Mouse (Mus musculus) forebrain, embryonic 13.5 days (tissue): ENCODE results near the gene Prrc2b. TPM values are rescaled to one million over a fixed set of nuclear protein-coding genes. Genes with fewer than 3 reads are reported as not detected.

Source experiments
- ATAC-seq: fragments of 200-750 bp; cut with Nextera tagmentation; 2 replicates; pipeline ENCODE4 v1.8.0; 2017
- H3K27ac ChIP-seq: fragments of 300-500 bp; sonication (generic); 2 replicates; pipeline ENCODE4 v1.5.1; 2015; ENCODE audit warnings: inconsistent platforms, mild to moderate bottlenecking, moderate library complexity
- H3K27me3 ChIP-seq: fragments of 300-500 bp; sonication (generic); 2 replicates; pipeline ENCODE4 v1.6.1; 2015; ENCODE audit warnings: mild to moderate bottlenecking, inconsistent platforms
- H3K36me3 ChIP-seq: fragments of 300-500 bp; sonication (generic); 2 replicates; pipeline ENCODE4 v1.6.1; 2015; ENCODE audit warnings: mild to moderate bottlenecking, inconsistent platforms; ENCODE audit not compliant: poor library complexity, severe bottlenecking
- H3K4me1 ChIP-seq: fragments of 300-500 bp; sonication (generic); 2 replicates; pipeline ENCODE4 v1.6.1; 2015; ENCODE audit warnings: inconsistent platforms
- H3K4me2 ChIP-seq: fragments of 300-500 bp; sonication (generic); 2 replicates; pipeline ENCODE4 v1.6.1; 2015; ENCODE audit warnings: inconsistent platforms, mild to moderate bottlenecking, moderate library complexity
- H3K4me3 ChIP-seq: fragments of 300-500 bp; sonication (generic); 2 replicates; pipeline ENCODE4 v1.5.1; 2015; ENCODE audit warnings: mild to moderate bottlenecking, inconsistent platforms
- H3K9ac ChIP-seq: fragments of 300-500 bp; sonication (generic); 2 replicates; pipeline ENCODE4 v1.6.1; 2015; ENCODE audit warnings: mild to moderate bottlenecking, inconsistent platforms
- H3K9me3 ChIP-seq: fragments of 300-500 bp; sonication (generic); replicated peaks from 2 replicates; pipeline ENCODE4 v1.6.1; 2016; ENCODE audit warnings: inconsistent platforms
- WGBS: fragments of 180-500 bp; shearing (Covaris S2); methylation state at CpG from one replicate; pipeline ENCODE4 v1.1.7; 2015; 5-methylcytosine and 5-hydroxymethylcytosine counted together
- polyA plus RNA-seq: library from polyadenylated mRNA; unstranded; fragments of >200 nt; fragmentation: Nextera tagmentation; extraction: Ambion mirVana; gene quantifications from 2 replicates; pipeline ENCODE4 v1.2.1, GENCODE M21; 2015

Prrc2b gene
- polyA plus RNA-seq, 1 experiment from 2014 or later, result 53.0 TPM

DNA sequence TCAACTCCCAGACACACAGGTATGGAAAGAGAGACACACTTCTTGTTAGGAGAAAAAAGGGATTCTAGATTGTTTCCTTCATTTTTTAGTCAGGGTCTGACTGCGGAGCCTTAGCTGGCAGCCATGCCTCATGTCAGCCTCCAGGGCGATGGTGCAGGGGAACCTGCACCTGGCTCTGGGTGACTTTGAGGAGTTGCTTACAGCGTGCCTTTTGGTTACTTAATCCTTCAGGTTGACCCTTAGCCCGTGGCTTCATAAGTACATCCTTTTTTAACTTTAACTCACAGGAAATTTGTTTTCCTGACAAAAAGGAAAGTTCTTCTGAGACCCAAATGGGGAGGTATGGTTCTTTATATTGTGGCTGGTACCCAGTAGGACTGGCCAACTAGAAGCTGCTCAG lies 92.1 kb downstream of the Prrc2b start:
- no peak overlapping the region for H3K27ac ChIP-seq
- H3K4me3 ChIP-seq, result no peak overlapping the region
- H3K4me2 ChIP-seq, result no peak overlapping the region
- H3K9ac ChIP-seq, result no peak overlapping the region
- H3K9me3 ChIP-seq, result no peaks in the 10 kb centered on the region
- WGBS, result 90% methylated on average over 4 of the region's 4 CpGs
- no peak for ATAC-seq
- H3K27me3 ChIP-seq, result no peaks in the 10 kb centered on the region
- peaks cover 62% of the 10 kb centered on the region for H3K36me3 ChIP-seq
- H3K4me1 ChIP-seq, result peaks cover 2% of the 10 kb centered on the region

DNA sequence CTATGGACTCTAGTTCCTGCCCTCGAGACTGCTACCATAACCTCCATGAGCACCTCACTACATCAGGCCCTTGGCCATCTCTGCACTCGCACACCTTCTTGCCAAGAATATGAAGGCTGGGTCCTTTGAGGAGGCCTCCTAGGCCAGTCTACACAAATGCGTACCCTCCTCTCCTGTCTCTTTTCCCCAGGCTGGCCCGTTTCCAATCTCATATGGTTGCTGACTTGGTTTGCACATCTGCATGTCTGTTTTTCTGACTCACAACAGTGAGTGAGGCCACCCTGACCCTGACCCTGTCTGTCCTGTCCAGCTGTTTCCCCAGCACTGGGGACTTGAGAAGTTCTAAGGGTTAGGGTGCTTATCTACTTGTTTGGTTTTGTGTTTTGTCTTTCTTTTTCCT lies 95.9 kb downstream of the Prrc2b start:
- H3K4me2 ChIP-seq, result no peak overlapping the region
- no peak for ATAC-seq
- no peak overlapping the region for H3K27ac ChIP-seq
- no peaks in the 10 kb centered on the region for H3K27me3 ChIP-seq
- H3K4me3 ChIP-seq, result no peak overlapping the region
- H3K9ac ChIP-seq, result no peak overlapping the region; the same call in 1 of the 2 replicates
- no peaks in the 10 kb centered on the region for H3K9me3 ChIP-seq
- WGBS, result 89% methylated on average over 4 of the region's 4 CpGs
- H3K4me1 ChIP-seq, result no peaks in the 10 kb centered on the region; the same call in 1 of the 2 replicates
- H3K36me3 ChIP-seq, result peaks cover 82% of the 10 kb centered on the region

DNA sequence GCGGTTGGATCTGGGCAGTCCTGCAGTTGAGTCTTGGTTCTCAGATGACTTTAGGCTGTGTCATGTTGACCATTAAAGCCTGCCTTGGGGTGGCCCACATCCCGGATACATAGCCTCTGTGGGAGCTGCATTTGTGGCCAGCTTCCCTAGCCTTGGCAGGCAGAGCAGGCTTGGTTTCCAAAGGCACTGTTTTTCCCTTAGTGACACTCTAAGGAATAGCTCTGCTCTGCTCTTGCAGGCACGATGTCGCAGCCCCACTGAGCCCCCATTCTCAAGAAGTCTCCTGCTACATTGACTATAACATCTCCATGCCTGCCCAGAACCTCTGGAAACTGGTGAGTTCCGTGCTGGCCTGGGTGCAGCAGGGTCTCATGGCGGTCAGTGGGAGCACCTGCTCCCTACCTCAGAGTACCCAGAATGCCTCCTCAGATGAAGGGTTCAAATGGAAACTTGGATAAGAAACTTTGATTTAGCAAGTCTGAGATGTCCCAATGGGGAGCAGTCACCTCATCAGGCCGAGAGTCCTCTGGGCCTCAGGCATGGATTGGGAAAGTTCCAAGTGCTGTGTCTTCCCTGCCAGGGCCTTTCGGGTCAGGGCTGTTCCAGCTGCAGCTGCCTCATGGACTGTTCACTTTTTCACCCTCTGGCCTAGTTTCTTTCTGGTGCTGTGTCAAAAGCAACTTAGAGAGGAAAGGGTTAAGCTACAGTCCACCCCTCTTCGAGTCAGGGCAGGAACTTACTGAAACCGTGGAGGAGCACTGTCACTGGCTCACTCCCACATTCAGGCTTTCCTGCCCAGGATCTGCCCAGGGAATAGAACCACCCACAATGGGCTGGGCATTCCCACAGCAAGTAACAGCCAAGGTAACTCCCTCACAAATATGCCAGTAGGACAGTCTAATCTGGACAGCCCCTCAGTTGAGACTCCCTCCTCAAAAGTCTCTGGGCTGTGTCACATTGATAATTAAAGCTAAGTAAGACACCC lies 97.8 kb downstream of the Prrc2b start:
- Histone ChIP-seq H3K4me2 (no peak overlapping the region), H3K36me3 (peaks cover 99% of the 10 kb centered on the region), H3K4me1 (no peaks in the 10 kb centered on the region; the same call in 1 of the 2 replicates), H3K9ac (no peak overlapping the region), H3K27me3 (no peaks in the 10 kb centered on the region), H3K9me3 (no peaks in the 10 kb centered on the region), H3K27ac (no peak overlapping the region), H3K4me3 (no peak overlapping the region)
- WGBS, result 80% methylated on average over 10 of the region's 10 CpGs
- ATAC-seq, result no peak

DNA sequence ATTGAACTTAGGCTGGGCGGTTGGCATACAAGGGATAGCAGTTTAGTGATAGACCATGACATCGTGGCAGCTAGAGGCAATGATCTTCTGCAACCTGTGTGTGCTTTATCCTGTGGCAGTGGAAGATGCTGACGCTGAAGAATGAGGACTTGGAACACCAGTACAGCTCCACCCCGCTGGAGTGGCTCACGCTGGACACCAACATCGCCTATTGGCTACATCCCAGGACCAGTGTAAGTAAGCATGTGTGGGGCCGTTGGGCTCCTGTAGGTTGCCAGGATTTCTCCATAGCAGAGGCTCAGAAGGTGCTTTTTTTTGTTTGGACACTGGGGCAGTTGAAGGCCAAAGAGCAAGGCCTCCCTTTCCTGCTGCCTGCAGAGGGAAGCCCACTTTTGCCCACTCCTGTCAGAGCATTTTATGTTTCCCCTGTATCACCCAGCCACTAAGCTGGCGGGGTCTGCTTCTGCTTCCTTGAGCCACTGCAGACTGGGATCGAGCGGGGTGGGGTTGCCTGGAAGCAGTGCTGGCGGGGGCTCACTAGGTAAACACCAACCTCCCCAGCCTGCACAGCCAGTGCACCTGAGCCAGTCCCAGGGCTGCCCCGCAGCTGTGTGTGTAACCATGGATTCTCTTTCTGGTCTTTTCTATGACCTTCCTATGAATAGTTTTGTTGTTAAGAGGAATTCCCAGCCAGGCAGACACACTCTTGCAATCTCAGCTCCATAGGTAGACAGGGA lies 101.1 kb downstream of the Prrc2b start:
- peaks cover 96% of the 10 kb centered on the region for H3K36me3 ChIP-seq
- no peak for ATAC-seq
- H3K9ac ChIP-seq, result no peak overlapping the region
- 91% methylated on average over 12 of the region's 12 CpGs for WGBS
- no peak overlapping the region for H3K4me3 ChIP-seq
- H3K27me3 ChIP-seq, result no peaks in the 10 kb centered on the region
- no peak overlapping the region for H3K27ac ChIP-seq
- no peak overlapping the region for H3K4me2 ChIP-seq
- H3K4me1 ChIP-seq, result no peaks in the 10 kb centered on the region
- no peaks in the 10 kb centered on the region for H3K9me3 ChIP-seq

DNA sequence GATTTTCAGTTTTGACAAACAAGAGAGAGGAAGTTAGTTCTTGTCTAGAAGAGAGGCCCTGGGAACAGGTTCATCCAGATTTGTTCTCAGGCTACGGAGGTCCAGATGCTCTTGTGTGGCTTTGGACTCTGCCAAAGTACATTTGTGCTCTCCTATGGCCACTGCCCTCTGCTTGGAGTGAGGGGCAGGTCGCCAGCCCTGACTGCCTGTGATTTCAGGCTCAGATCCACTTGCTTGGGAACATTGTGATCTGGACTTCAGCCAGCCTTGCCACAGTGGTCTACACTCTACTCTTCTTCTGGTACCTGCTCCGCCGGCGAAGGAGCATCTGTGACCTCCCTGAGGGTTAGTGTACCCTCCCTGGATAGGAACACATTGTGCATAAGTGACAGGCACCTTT lies 101.8 kb downstream of the Prrc2b start:
- no peak for ATAC-seq
- Histone ChIP-seq H3K27me3 (no peaks in the 10 kb centered on the region), H3K36me3 (peaks cover 96% of the 10 kb centered on the region), H3K9me3 (no peaks in the 10 kb centered on the region), H3K4me2 (no peak overlapping the region), H3K4me3 (no peak overlapping the region), H3K9ac (no peak overlapping the region), H3K27ac (no peak overlapping the region), H3K4me1 (no peaks in the 10 kb centered on the region)
- 92% methylated on average over 5 of the region's 5 CpGs for WGBS

DNA sequence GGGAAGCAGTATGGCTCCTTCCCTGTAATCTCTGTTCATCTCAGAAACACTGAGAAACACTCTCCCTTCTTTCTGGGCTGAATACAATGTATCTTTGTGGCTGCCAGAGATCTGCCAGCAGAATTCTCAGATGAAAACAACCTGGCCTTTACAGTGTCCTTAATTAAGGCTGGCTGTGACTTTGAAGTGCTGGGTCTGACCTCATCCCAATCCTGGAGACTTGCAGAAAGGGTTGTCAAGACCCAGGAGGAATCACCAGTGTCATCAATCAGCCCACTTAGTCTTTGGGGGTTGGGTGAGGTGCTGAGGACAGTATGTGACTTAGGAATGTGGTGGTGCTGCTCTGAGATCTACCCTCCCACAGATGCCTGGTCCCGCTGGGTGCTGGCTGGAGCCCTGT lies 102.5 kb downstream of the Prrc2b start:
- no peaks in the 10 kb centered on the region for H3K27me3 ChIP-seq
- no peak overlapping the region for H3K27ac ChIP-seq
- no peak overlapping the region for H3K4me3 ChIP-seq
- peaks cover under 1% of the 10 kb centered on the region; the same call in 1 of the 2 replicates for H3K4me1 ChIP-seq
- WGBS, result 88% methylated on average over 1 of the region's 1 CpGs
- no peaks in the 10 kb centered on the region for H3K9me3 ChIP-seq
- no peak overlapping the region for H3K4me2 ChIP-seq
- no peak for ATAC-seq
- H3K36me3 ChIP-seq, result peaks cover 96% of the 10 kb centered on the region
- H3K9ac ChIP-seq, result no peak overlapping the region

DNA sequence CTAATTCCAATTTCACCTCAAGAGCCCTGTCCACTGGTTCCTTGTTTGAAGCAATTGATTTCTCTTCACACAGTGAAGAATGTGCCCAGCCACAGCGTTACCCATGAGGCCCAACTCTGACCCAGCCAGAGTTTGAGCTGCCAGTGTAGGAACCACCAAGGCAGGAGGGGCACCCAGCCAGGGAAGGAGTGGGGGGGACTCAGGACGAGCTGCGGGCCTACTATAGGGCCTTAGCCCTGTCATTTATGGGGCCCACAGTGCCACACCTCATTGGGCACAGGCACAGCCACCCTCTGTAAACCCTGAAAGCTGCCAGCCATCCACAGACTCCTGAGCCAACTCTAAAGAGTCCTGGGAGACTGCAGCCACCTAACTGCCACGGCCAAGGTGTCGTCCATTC lies 103.7 kb downstream of the Prrc2b start:
- H3K27ac ChIP-seq, result no peak overlapping the region
- H3K4me1 ChIP-seq, result peaks cover 12% of the 10 kb centered on the region
- no peak for ATAC-seq
- H3K9ac ChIP-seq, result no peak overlapping the region
- H3K4me3 ChIP-seq, result no peak overlapping the region
- 90% methylated on average over 5 of the region's 5 CpGs for WGBS
- H3K4me2 ChIP-seq, result no peak overlapping the region
- H3K9me3 ChIP-seq, result no peaks in the 10 kb centered on the region
- peaks cover 85% of the 10 kb centered on the region for H3K36me3 ChIP-seq
- H3K27me3 ChIP-seq, result no peaks in the 10 kb centered on the region

DNA sequence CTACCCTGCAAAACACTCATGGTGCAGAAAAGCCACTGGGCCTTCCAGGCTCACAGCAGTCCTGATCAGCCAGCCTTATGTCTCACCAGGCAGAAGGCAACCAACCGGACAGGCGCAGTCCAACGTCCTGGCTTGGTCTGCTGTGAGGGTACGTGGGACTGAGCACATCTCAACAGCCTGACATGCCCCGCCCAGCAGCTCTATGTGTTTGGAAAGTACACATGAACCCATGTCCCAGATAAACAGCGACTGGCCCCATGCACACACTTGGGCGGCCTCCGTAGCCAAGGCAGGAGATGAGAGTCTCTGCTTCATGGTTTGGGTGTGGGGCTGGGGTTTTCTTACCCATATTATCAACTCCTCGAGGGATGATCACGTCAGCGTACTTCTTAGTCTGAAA lies 105.4 kb downstream of the Prrc2b start:
- Histone ChIP-seq H3K4me2 (no peak overlapping the region), H3K36me3 (peaks cover 68% of the 10 kb centered on the region), H3K4me1 (peaks cover 17% of the 10 kb centered on the region), H3K9ac (no peak overlapping the region), H3K9me3 (no peaks in the 10 kb centered on the region), H3K4me3 (no peak overlapping the region), H3K27me3 (no peaks in the 10 kb centered on the region), H3K27ac (no peak overlapping the region)
- ATAC-seq, result no peak
- 93% methylated on average over 11 of the region's 11 CpGs for WGBS

DNA sequence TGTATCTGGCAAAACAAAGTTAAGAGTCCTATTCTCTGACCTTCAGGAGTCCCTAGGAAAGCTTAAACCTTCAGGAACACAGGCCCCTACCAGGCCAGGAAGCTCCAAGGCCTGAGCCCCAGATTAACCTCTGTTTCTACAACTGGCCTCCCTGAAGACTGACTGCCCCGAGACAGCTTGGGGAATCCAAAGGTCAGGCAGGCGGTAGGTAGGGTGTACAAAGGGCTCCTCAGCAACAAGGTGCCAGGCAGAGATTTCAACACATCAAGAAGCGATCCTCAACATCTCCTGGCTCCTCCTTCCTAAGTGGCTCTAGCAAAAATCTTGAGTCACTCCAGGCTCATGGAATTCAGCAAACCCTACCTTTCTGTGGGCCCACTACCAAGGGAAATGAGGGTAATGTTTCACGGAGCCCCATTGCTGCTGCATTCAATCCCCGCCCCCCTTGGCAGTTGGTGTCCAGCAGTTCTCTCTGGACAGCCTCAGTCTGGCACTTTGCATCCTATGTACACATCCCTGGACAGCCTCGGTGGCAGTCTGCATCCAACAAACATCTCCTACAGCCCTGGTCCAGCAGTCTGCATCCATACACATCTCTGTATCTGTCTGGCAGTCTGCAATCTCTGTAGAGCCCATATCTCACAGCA lies 108.1 kb downstream of the Prrc2b start:
- Histone ChIP-seq H3K9ac (peak overlapping the region; percentile 84), H3K4me3 (peak overlapping the region; percentile 86), H3K27me3 (no peaks in the 10 kb centered on the region), H3K4me2 (peak overlapping the region; percentile 87), H3K27ac (no peak overlapping the region), H3K9me3 (no peaks in the 10 kb centered on the region), H3K4me1 (peaks cover 17% of the 10 kb centered on the region), H3K36me3 (peaks cover 40% of the 10 kb centered on the region)
- no peak for ATAC-seq
- WGBS, result 56% methylated on average over 6 of the region's 6 CpGs

DNA sequence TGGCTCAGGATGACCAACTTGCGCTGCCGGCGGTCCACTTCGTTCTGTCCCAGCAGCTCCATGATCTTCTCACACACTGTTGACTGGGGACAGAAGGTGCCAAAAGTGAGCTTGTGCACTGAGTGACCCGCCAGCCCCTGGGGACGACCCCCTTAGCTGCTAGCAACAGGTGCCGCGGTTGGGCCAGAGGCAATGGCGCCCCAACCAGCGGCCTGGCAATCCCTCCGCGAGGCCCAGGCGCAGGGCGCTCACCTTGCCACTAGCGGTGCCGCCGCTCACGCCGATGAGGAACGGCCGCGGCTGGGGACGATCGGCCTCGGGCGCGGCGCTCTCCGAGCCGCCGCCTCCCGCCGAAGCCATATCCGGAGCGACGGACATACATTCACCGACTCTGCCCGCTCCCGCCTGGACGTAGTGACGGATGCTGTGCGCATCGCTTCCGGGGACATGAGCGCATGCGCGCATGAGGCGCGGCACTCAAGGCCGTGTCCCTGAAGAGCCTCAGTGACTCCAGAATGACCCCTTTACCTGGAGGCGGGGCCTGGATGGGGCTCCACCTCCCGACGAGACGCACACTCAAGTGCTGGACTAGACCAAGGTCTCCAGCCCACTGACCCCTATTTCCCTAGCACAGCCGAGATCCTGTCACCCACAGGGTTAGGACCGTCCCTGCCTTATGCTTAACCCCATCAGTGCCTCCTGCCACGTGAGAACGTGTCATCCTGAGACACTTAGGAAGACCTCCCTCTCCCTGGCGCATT lies 109.0 kb downstream of the Prrc2b start, which contains the start of gene Uck1:
TSS of gene Uck1 (minus strand) at position 503 of the 761 bp plus-strand sequence.
- H3K9me3 ChIP-seq, result no peaks in the 10 kb centered on the region
- H3K4me1 ChIP-seq, result peaks cover 17% of the 10 kb centered on the region
- peaks cover 32% of the 10 kb centered on the region for H3K36me3 ChIP-seq
- H3K9ac ChIP-seq, result peak within 1 kb of the TSS; percentile 84
- peak within 1 kb of the TSS; percentile 32; the same call in 1 of the 2 replicates for H3K27ac ChIP-seq
- no peaks in the 10 kb centered on the region for H3K27me3 ChIP-seq
- peak; percentile 91 for ATAC-seq
- peak within 1 kb of the TSS; percentile 87 for H3K4me2 ChIP-seq
- WGBS, result 1% methylated on average over 57 of the region's 59 CpGs
- H3K4me3 ChIP-seq, result peak within 1 kb of the TSS; percentile 86

DNA sequence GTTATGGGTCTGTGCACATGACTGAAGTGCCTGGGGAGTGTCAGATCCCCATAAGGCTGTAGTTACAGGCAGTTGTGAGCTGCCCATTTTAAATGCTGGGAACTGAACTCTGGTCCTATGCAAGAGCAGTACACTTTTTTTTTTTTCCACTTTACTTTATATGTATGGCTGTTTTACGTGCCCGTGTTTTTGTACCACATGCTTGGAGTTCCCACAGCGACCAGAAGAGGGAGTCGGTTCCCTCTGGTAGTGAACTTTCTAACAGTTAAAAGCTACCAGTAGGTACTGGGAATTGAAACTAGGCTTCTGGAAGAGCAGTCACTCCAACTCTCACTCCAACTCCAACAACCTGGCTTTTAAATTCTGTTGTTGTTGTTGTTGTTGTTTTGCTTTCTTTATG lies 109.8 kb downstream of the Prrc2b start:
- no peak for ATAC-seq
- H3K27me3 ChIP-seq, result no peaks in the 10 kb centered on the region
- WGBS, result 37% methylated on average over 4 of the region's 4 CpGs

More for the DNA sequence above, 109.8 kb downstream of the Prrc2b start:
- Histone ChIP-seq H3K4me3 (peak overlapping the region; percentile 86; the same call in 1 of the 2 replicates), H3K4me2 (peak overlapping the region; percentile 87), H3K9me3 (no peaks in the 10 kb centered on the region), H3K36me3 (peaks cover 28% of the 10 kb centered on the region), H3K4me1 (peaks cover 17% of the 10 kb centered on the region), H3K9ac (no peak overlapping the region), H3K27ac (no peak overlapping the region)
